Mouse (Mus musculus) hindbrain, embryonic 12.5 days (tissue): ENCODE data around the gene Sash3. TPM values are rescaled to one million over a fixed set of nuclear protein-coding genes. Genes with fewer than 3 reads are reported as not detected.
A peak's percentile ranks its signal among the peaks of the same experiment; 100 is the strongest.

Experiments
- ATAC-seq: fragments of 200-750 bp; cut with Nextera tagmentation; 2 replicates; pipeline ENCODE4 v1.8.0; 2017; ENCODE audit warnings: moderate TSS enrichment; ENCODE audit not compliant: low FRiP score
- H3K27ac ChIP-seq: fragments of 300-500 bp; sonication (generic); 2 replicates; pipeline ENCODE4 v1.5.1; 2016; ENCODE audit warnings: mild to moderate bottlenecking
- H3K27me3 ChIP-seq: fragments of 300-500 bp; sonication (generic); 2 replicates; pipeline ENCODE4 v1.6.1; 2016; ENCODE audit warnings: mild to moderate bottlenecking
- H3K36me3 ChIP-seq: fragments of 300-500 bp; sonication (generic); 2 replicates; pipeline ENCODE4 v1.6.1; 2016; ENCODE audit warnings: mild to moderate bottlenecking
- H3K4me1 ChIP-seq: fragments of 300-500 bp; sonication (generic); 2 replicates; pipeline ENCODE4 v1.6.1; 2016
- H3K4me2 ChIP-seq: fragments of 300-500 bp; sonication (generic); replicated peaks from 2 replicates; pipeline ENCODE4 v1.6.1; 2016; ENCODE audit warnings: mild to moderate bottlenecking
- H3K4me3 ChIP-seq: fragments of 300-500 bp; sonication (generic); 2 replicates; pipeline ENCODE4 v1.5.1; 2016; ENCODE audit warnings: mild to moderate bottlenecking
- H3K9ac ChIP-seq: fragments of 300-500 bp; sonication (generic); 2 replicates; pipeline ENCODE4 v1.6.1; 2016; ENCODE audit warnings: mild to moderate bottlenecking, moderate library complexity
- H3K9me3 ChIP-seq: fragments of 300-500 bp; sonication (generic); replicated peaks from 2 replicates; pipeline ENCODE4 v1.6.1; 2016; ENCODE audit warnings: mild to moderate bottlenecking
- WGBS: fragments of 180-500 bp; shearing (Covaris S2); methylation state at CpG from one replicate; pipeline ENCODE4 v1.1.7; 2016; 5-methylcytosine and 5-hydroxymethylcytosine counted together
- polyA plus RNA-seq: library from polyadenylated mRNA; unstranded; fragments of >200 nt; fragmentation: Nextera tagmentation; extraction: Ambion mirVana; gene quantifications from 2 replicates; pipeline ENCODE4 v1.2.1, GENCODE M21; 2016

Sash3 gene
- polyA plus RNA-seq, result 1.0 and 1.6 TPM in 2 replicates

DNA sequence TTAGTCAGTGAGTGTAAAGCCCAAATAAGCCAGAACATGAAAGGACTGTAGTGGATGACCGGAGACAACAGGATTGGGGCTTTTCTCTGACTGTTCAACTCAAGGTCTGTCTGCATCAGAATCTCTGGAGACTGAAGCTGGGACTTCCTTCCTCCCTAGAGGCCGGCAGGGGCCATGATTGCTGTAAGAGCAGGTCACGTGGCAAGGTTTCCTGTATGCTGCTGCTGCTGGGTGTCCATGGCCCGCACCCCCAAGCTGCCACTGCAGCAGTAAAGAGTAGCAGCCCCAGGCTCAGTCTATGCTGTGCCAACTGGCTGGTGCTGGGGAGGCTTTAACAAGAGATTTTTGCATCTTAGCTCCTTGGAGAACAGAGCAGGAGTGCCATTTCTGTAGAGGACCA is at the start of gene Sash3:
Gene Sash3 (plus strand): TSS at position 175 of the 400 bp plus-strand sequence.
- H3K9ac ChIP-seq, result no peak within 1 kb of the TSS
- ATAC-seq, result no peak
- H3K27ac ChIP-seq, result no peak within 1 kb of the TSS
- no peaks in the 10 kb centered on the region for H3K9me3 ChIP-seq
- H3K4me2 ChIP-seq, result no peak within 1 kb of the TSS
- no peaks in the 10 kb centered on the region for H3K4me1 ChIP-seq
- no peaks in the 10 kb centered on the region for H3K27me3 ChIP-seq
- H3K4me3 ChIP-seq, result no peak within 1 kb of the TSS
- WGBS, result 93% methylated on average over 4 of the region's 4 CpGs
- H3K36me3 ChIP-seq, result no peaks in the 10 kb centered on the region

DNA sequence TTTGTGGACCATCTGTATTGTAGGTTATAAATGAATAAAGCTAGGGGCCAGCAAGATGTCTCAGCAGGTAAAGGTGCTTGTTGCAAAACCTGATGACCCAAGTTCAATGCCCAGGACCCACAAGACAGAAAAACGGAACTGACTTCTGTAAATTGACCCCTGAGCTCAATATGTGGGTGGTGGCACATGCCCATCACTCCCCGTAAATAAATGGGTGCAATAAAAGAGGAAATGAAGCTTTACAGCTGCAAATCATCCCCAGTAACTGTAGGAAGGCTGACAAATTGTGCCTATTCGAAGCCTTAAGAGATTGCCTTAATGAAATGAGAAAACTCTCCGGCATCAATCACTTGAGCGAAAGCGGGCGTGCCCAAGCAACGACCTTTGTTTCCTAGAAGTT is 49.7 kb upstream of the Sash3 start:
- ATAC-seq, result no peak
- no peaks in the 10 kb centered on the region for H3K4me1 ChIP-seq
- H3K9me3 ChIP-seq, result no peaks in the 10 kb centered on the region
- H3K4me2 ChIP-seq, result no peak overlapping the region
- H3K27me3 ChIP-seq, result no peaks in the 10 kb centered on the region
- no peaks in the 10 kb centered on the region for H3K36me3 ChIP-seq
- no peak overlapping the region for H3K9ac ChIP-seq
- H3K27ac ChIP-seq, result no peak overlapping the region
- 69% methylated on average over 8 of the region's 8 CpGs for WGBS
- H3K4me3 ChIP-seq, result no peak overlapping the region

GRCm38 (mm10) chrX:48098470-48099129 is 47.6 kb upstream of the Sash3 start:
- no peak for ATAC-seq
- no peaks in the 10 kb centered on the region for H3K4me1 ChIP-seq
- no peak overlapping the region for H3K27ac ChIP-seq
- no peaks in the 10 kb centered on the region for H3K36me3 ChIP-seq
- no peaks in the 10 kb centered on the region for H3K27me3 ChIP-seq
- H3K4me3 ChIP-seq, result no peak overlapping the region
- 71% methylated on average over 9 of the region's 9 CpGs for WGBS
- H3K4me2 ChIP-seq, result no peak overlapping the region
- no peaks in the 10 kb centered on the region for H3K9me3 ChIP-seq
- H3K9ac ChIP-seq, result no peak overlapping the region

- H3K4me2 ChIP-seq, result no peak overlapping the region
- no peak overlapping the region for H3K4me3 ChIP-seq
- H3K27me3 ChIP-seq, result no peaks in the 10 kb centered on the region
- H3K9me3 ChIP-seq, result no peaks in the 10 kb centered on the region
- no peak for ATAC-seq
- H3K4me1 ChIP-seq, result no peaks in the 10 kb centered on the region
- H3K27ac ChIP-seq, result no peak overlapping the region
- H3K36me3 ChIP-seq, result no peaks in the 10 kb centered on the region
- WGBS, result 20% methylated on average over 1 of the region's 1 CpGs
- no peak overlapping the region for H3K9ac ChIP-seq
These were observed 46.4 kb upstream of the Sash3 start for GRCm38 (mm10) chrX:48099871-48100270.

GRCm38 (mm10) chrX:48103256-48103655 is 43.0 kb upstream of the Sash3 start:
- Histone ChIP-seq H3K4me3 (no peak overlapping the region), H3K27me3 (no peaks in the 10 kb centered on the region), H3K4me1 (no peaks in the 10 kb centered on the region), H3K27ac (no peak overlapping the region), H3K9ac (no peak overlapping the region), H3K4me2 (no peak overlapping the region), H3K9me3 (no peaks in the 10 kb centered on the region), H3K36me3 (no peaks in the 10 kb centered on the region)
- no peak for ATAC-seq
- WGBS, result 79% methylated on average over 3 of the region's 3 CpGs

- ATAC-seq, result no peak
- H3K36me3 ChIP-seq, result no peaks in the 10 kb centered on the region
- H3K4me2 ChIP-seq, result no peak overlapping the region
- no peaks in the 10 kb centered on the region for H3K4me1 ChIP-seq
- no peak overlapping the region for H3K27ac ChIP-seq
- no peak overlapping the region for H3K4me3 ChIP-seq
- H3K9me3 ChIP-seq, result no peaks in the 10 kb centered on the region
- no peaks in the 10 kb centered on the region for H3K27me3 ChIP-seq
- no peak overlapping the region for H3K9ac ChIP-seq
- 79% methylated on average over 7 of the region's 7 CpGs for WGBS
These were observed 41.3 kb upstream of the Sash3 start for GRCm38 (mm10) chrX:48104736-48105441.

- 88% methylated on average over 3 of the region's 3 CpGs for WGBS
- H3K27me3 ChIP-seq, result no peaks in the 10 kb centered on the region
- H3K36me3 ChIP-seq, result no peaks in the 10 kb centered on the region
- H3K4me2 ChIP-seq, result no peak overlapping the region
- no peak overlapping the region for H3K4me3 ChIP-seq
- no peak overlapping the region for H3K9ac ChIP-seq
- H3K9me3 ChIP-seq, result no peaks in the 10 kb centered on the region
- ATAC-seq, result no peak
- no peak overlapping the region for H3K27ac ChIP-seq
- H3K4me1 ChIP-seq, result no peaks in the 10 kb centered on the region
These were observed 40.0 kb upstream of the Sash3 start for GRCm38 (mm10) chrX:48106226-48106625.

GRCm38 (mm10) chrX:48108394-48109315 is 37.6 kb upstream of the Sash3 start, which contains the start of gene Xpnpep2:
TSS of gene Xpnpep2 (plus strand) at chrX:48108725.
- 66% methylated on average over 6 of the region's 6 CpGs for WGBS
- Histone ChIP-seq H3K36me3 (no peaks in the 10 kb centered on the region), H3K27ac (no peak within 1 kb of the TSS), H3K4me1 (no peaks in the 10 kb centered on the region), H3K27me3 (no peaks in the 10 kb centered on the region), H3K4me2 (no peak within 1 kb of the TSS), H3K9ac (no peak within 1 kb of the TSS), H3K4me3 (no peak within 1 kb of the TSS), H3K9me3 (no peaks in the 10 kb centered on the region)
- ATAC-seq, result no peak

- 93% methylated on average over 3 of the region's 3 CpGs for WGBS
- Histone ChIP-seq H3K27me3 (no peaks in the 10 kb centered on the region), H3K9me3 (no peaks in the 10 kb centered on the region), H3K27ac (no peak overlapping the region), H3K4me2 (no peak overlapping the region), H3K36me3 (no peaks in the 10 kb centered on the region), H3K4me3 (no peak overlapping the region), H3K9ac (no peak overlapping the region), H3K4me1 (no peaks in the 10 kb centered on the region)
- no peak for ATAC-seq
These were observed 37.0 kb upstream of the Sash3 start for GRCm38 (mm10) chrX:48109316-48109655.

GRCm38 (mm10) chrX:48119294-48119693 is 26.9 kb upstream of the Sash3 start:
- ATAC-seq, result no peak
- no peak overlapping the region for H3K9ac ChIP-seq
- no peak overlapping the region for H3K4me2 ChIP-seq
- no peaks in the 10 kb centered on the region for H3K9me3 ChIP-seq
- H3K36me3 ChIP-seq, result no peaks in the 10 kb centered on the region
- no peak overlapping the region for H3K4me3 ChIP-seq
- no peaks in the 10 kb centered on the region for H3K4me1 ChIP-seq
- H3K27me3 ChIP-seq, result peaks cover 3% of the 10 kb centered on the region; the same call in 1 of the 2 replicates
- H3K27ac ChIP-seq, result no peak overlapping the region

DNA sequence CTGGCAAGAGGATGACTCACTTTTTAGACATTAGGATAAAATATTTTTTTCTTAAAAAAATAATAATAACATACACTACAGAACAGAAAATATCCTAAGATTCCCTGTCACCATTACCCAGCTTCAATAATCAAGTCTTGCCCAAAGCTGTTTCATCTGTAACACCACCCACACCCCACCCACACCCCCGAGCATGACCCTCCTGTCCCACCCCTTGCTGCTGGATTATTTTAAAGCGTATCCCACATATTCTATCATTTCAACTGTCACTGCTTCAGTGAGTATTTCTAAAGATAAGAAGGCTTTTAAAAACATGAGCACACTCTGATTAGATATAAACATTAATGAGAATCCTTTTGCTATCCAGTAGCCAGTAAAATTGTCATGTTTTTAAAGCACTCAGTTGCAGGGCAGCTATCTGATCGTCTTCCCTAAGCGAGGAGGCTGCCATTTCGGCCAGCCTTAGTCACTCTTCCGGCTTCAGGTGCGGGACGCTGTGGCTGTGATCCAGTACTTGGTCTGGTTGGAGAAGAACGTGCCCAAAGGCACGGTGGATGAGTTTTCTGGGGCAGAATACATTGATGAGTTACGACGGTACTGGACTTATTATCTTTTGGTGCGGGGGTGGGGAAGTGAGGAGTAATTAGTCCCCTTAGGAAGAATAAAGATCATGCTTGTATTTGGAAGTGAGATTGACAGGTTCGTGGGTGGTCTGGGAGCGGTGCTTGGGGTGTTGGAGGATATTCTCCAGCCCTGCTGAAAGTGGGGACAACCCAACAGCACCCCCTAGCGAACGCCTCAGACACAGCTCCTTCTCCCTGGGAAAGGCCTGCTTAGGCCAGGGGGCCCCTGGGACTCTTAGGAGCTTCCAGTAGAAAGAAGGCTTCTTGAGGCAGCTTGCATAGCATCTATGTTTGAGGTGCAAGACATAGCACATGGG is 21.8 kb upstream of the Sash3 start:
- H3K4me1 ChIP-seq, result no peaks in the 10 kb centered on the region
- WGBS, result 29% methylated on average over 17 of the region's 17 CpGs
- no peaks in the 10 kb centered on the region for H3K27me3 ChIP-seq
- no peak overlapping the region for H3K27ac ChIP-seq
- H3K9me3 ChIP-seq, result no peaks in the 10 kb centered on the region
- H3K4me3 ChIP-seq, result no peak overlapping the region
- H3K4me2 ChIP-seq, result peak overlapping the region; percentile 21; the same call in 1 of the 2 replicates
- ATAC-seq, result no peak
- H3K36me3 ChIP-seq, result no peaks in the 10 kb centered on the region
- no peak overlapping the region for H3K9ac ChIP-seq
